Mouse (Mus musculus): ENCODE measurements around the gene Spata32. TPM values are rescaled to one million over a fixed set of nuclear protein-coding genes. Genes with fewer than 3 reads are reported as not detected.

Gene Spata32
- total RNA-seq, 2 experiments from 2014 or later: 0.69 to 1.4 TPM

Other genes starting within 250 kb of the Spata32 start
- 100 to 1,000 TPM; 112 to 113 TPM for gene Nmt1, start 190.2 kb downstream of the Spata32 start, total RNA-seq (2021)
- 100 to 1,000 TPM; 113 to 128 TPM for gene Dcakd, start 190.1 kb downstream of the Spata32 start, total RNA-seq (2021)
- 10 to 100 TPM in 1 of 2 experiments, 1 to 10 TPM in 1; 9.7 to 10.3 TPM for gene Plcd3, start 116.8 kb downstream of the Spata32 start, total RNA-seq (2021)
- gene Acbd4, start 116.8 kb downstream of the Spata32 start, total RNA-seq (2021): 10 to 100 TPM; 71.0 to 80.3 TPM
- 10 to 100 TPM; 50.8 to 53.8 TPM for gene Hexim1, start 102.2 kb downstream of the Spata32 start, total RNA-seq (2021)
- 10 to 100 TPM; 11.2 to 16.1 TPM for gene Hexim2, start 86.0 kb downstream of the Spata32 start, total RNA-seq (2021)
- 100 to 1,000 TPM; 120 to 128 TPM for gene Fmnl1, start 47.3 kb downstream of the Spata32 start, total RNA-seq (2021)
- gene 1700023F06Rik, start 9.9 kb downstream of the Spata32 start, total RNA-seq (2021): 1 to 10 TPM; 1.4 TPM
- gene Map3k14, start 49.0 kb upstream of the Spata32 start, total RNA-seq (2021): 1 to 10 TPM; 2.4 to 3.0 TPM
- gene Arhgap27, start 145.3 kb upstream of the Spata32 start, total RNA-seq (2021): 10 to 100 TPM in 1 of 2 experiments, 1 to 10 TPM in 1; 9.8 to 10.1 TPM
- gene Plekhm1, start 194.3 kb upstream of the Spata32 start, total RNA-seq (2021): 10 to 100 TPM; 17.0 to 17.7 TPM

Data from layer of hippocampus, postnatal 14 days (tissue).